Mouse (Mus musculus): ENCODE results near the gene Olfr281. TPM values are rescaled to one million over a fixed set of nuclear protein-coding genes. Genes with fewer than 3 reads are reported as not detected.

Gene Olfr281
- polyA plus RNA-seq, 1 experiment from 2014 or later = not detected

GRCm38 (mm10) chr15:98492102-98492501, 39.7 kb downstream of the Olfr281 start, which contains the start of gene Olfr279:
Gene Olfr279 (plus strand): TSS chr15:98492402.
- H3K9me3 ChIP-seq = no peaks in the 10 kb centered on the region
- H3K36me3 ChIP-seq = no peaks in the 10 kb centered on the region
- no peak within 1 kb of the TSS for H3K9ac ChIP-seq
- no peak for ATAC-seq (ENCODE audit: insufficient number of reproducible peaks, low FRiP score, low TSS enrichment, low read depth)
- WGBS = 64% methylated on average over 4 of the region's 4 CpGs
- H3K27ac ChIP-seq = no peak within 1 kb of the TSS
- H3K27me3 ChIP-seq = no peaks in the 10 kb centered on the region
- no peak within 1 kb of the TSS for H3K4me3 ChIP-seq
- H3K4me1 ChIP-seq = no peaks in the 10 kb centered on the region
- H3K4me2 ChIP-seq = no peak within 1 kb of the TSS

- Histone ChIP-seq H3K27me3 (no peaks in the 10 kb centered on the region), H3K4me1 (no peaks in the 10 kb centered on the region), H3K27ac (no peak overlapping the region), H3K4me2 (no peak overlapping the region), H3K9ac (no peak overlapping the region), H3K36me3 (no peaks in the 10 kb centered on the region), H3K4me3 (no peak overlapping the region), H3K9me3 (no peaks in the 10 kb centered on the region)
- 87% methylated on average over 17 of the region's 17 CpGs for WGBS
- ATAC-seq (ENCODE audit: insufficient number of reproducible peaks, low FRiP score, low TSS enrichment, low read depth) = no peak
These were observed 45.2 kb downstream of the Olfr281 start for GRCm38 (mm10) chr15:98497631-98498030.

GRCm38 (mm10) chr15:98503317-98503716, 50.9 kb downstream of the Olfr281 start:
- no peak overlapping the region for H3K4me2 ChIP-seq
- H3K4me3 ChIP-seq = no peak overlapping the region
- H3K27ac ChIP-seq = no peak overlapping the region
- no peak for ATAC-seq (ENCODE audit: insufficient number of reproducible peaks, low FRiP score, low TSS enrichment, low read depth)
- no peaks in the 10 kb centered on the region for H3K9me3 ChIP-seq
- H3K9ac ChIP-seq = no peak overlapping the region
- H3K36me3 ChIP-seq = no peaks in the 10 kb centered on the region
- 80% methylated on average over 3 of the region's 3 CpGs for WGBS
- no peaks in the 10 kb centered on the region for H3K4me1 ChIP-seq
- no peaks in the 10 kb centered on the region for H3K27me3 ChIP-seq

DNA sequence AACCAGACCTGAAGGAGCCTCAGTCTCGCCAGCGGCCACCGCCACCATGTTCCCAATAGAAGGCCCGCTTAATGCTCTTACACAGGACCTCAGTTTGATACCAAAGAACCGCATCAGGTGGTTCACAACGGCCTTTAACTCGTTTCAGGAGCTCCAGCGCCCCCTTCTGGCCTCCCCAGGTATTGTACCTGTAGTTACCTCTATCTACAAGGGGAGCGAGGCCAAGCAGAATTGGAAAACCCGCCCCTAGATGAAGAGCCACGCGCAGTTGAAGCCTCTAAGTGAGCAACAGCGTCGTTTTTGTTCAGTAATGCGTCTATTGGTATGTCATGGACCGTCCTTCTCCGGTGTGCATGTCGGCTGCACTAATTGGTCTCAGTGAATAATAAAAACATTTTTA, 52.1 kb downstream of the Olfr281 start:
- Histone ChIP-seq H3K9me3 (no peaks in the 10 kb centered on the region; the same call in 1 of the 2 replicates), H3K9ac (no peak overlapping the region), H3K4me2 (no peak overlapping the region), H3K36me3 (no peaks in the 10 kb centered on the region), H3K4me1 (no peaks in the 10 kb centered on the region), H3K4me3 (no peak overlapping the region), H3K27ac (no peak overlapping the region), H3K27me3 (no peaks in the 10 kb centered on the region)
- no peak for ATAC-seq (ENCODE audit: insufficient number of reproducible peaks, low FRiP score, low TSS enrichment, low read depth)
- 15% methylated on average over 18 of the region's 18 CpGs for WGBS

- Histone ChIP-seq H3K27ac (no peak overlapping the region), H3K4me2 (no peak overlapping the region), H3K9ac (no peak overlapping the region), H3K4me1 (peaks cover 9% of the 10 kb centered on the region), H3K9me3 (no peaks in the 10 kb centered on the region; the same call in 1 of the 2 replicates), H3K36me3 (no peaks in the 10 kb centered on the region), H3K27me3 (no peaks in the 10 kb centered on the region), H3K4me3 (no peak overlapping the region)
- WGBS = 79% methylated on average over 9 of the region's 9 CpGs
- ATAC-seq (ENCODE audit: insufficient number of reproducible peaks, low FRiP score, low TSS enrichment, low read depth) = no peak
These were observed 54.0 kb downstream of the Olfr281 start for GRCm38 (mm10) chr15:98506253-98506957.

DNA sequence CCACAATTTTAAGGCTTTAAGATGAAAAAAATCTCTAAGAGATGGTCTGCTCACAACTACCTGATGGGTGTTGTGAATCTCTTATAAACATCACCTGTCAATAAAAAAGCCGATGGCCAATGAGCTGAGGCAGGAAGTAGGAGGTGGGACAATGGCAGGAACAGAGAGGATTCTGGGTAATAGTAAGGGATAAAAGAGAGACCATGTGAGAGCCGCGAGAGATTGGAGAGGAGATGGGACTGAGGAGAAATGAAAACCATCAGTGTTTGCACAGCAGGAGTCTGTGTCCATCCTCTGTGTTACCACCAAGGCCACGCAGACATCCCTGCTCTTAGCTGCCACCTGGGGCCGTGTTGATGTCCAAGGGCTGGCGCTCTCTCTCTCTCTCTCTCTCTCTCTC, 54.9 kb downstream of the Olfr281 start:
- Histone ChIP-seq H3K9ac (no peak overlapping the region), H3K9me3 (no peaks in the 10 kb centered on the region; the same call in 1 of the 2 replicates), H3K4me1 (peaks cover 9% of the 10 kb centered on the region), H3K4me2 (no peak overlapping the region), H3K27ac (no peak overlapping the region), H3K36me3 (no peaks in the 10 kb centered on the region), H3K4me3 (no peak overlapping the region), H3K27me3 (no peaks in the 10 kb centered on the region)
- 78% methylated on average over 6 of the region's 6 CpGs for WGBS
- no peak for ATAC-seq (ENCODE audit: insufficient number of reproducible peaks, low FRiP score, low TSS enrichment, low read depth)

GRCm38 (mm10) chr15:98509387-98509786, 57.0 kb downstream of the Olfr281 start:
- Histone ChIP-seq H3K9ac (no peak overlapping the region), H3K4me1 (peaks cover 14% of the 10 kb centered on the region), H3K27me3 (no peaks in the 10 kb centered on the region), H3K27ac (no peak overlapping the region), H3K9me3 (no peaks in the 10 kb centered on the region; the same call in 1 of the 2 replicates), H3K4me2 (no peak overlapping the region), H3K36me3 (no peaks in the 10 kb centered on the region), H3K4me3 (no peak overlapping the region)
- 57% methylated on average over 2 of the region's 2 CpGs for WGBS
- ATAC-seq (ENCODE audit: insufficient number of reproducible peaks, low FRiP score, low TSS enrichment, low read depth) = no peak

Other genes starting within 250 kb of the Olfr281 start
- not detected in 2 replicates for gene Gm44579, start 231.6 kb upstream of the Olfr281 start, polyA plus RNA-seq (2015; fragmentation: Nextera tagmentation; extraction: Ambion mirVana)
- not detected in 2 replicates for gene Olfr287, start 231.5 kb upstream of the Olfr281 start, polyA plus RNA-seq (2015; fragmentation: Nextera tagmentation; extraction: Ambion mirVana)
- not detected in 2 replicates for gene Olfr286, start 218.1 kb upstream of the Olfr281 start, polyA plus RNA-seq (2015; fragmentation: Nextera tagmentation; extraction: Ambion mirVana)
- gene H1fnt, start 195.3 kb upstream of the Olfr281 start, polyA plus RNA-seq (2015; fragmentation: Nextera tagmentation; extraction: Ambion mirVana) = not detected in 2 replicates
- gene Zfp641, start 156.4 kb upstream of the Olfr281 start, polyA plus RNA-seq (2015; fragmentation: Nextera tagmentation; extraction: Ambion mirVana) = 0.20 and 0.56 TPM in 2 replicates
- not detected in 2 replicates for gene Olfr285, start 135.2 kb upstream of the Olfr281 start, polyA plus RNA-seq (2015; fragmentation: Nextera tagmentation; extraction: Ambion mirVana)
- not detected in 2 replicates for gene Olfr284, start 111.6 kb upstream of the Olfr281 start, polyA plus RNA-seq (2015; fragmentation: Nextera tagmentation; extraction: Ambion mirVana)
- not detected in 2 replicates for gene Olfr283, start 71.6 kb upstream of the Olfr281 start, polyA plus RNA-seq (2015; fragmentation: Nextera tagmentation; extraction: Ambion mirVana)
- not detected in 2 replicates for gene Olfr282, start 21.4 kb upstream of the Olfr281 start, polyA plus RNA-seq (2015; fragmentation: Nextera tagmentation; extraction: Ambion mirVana)
- gene OR5BS1P, start 17.3 kb downstream of the Olfr281 start, polyA plus RNA-seq (2015; fragmentation: Nextera tagmentation; extraction: Ambion mirVana) = not detected in 2 replicates
- 0.20 TPM in 1 of 2 replicates, not detected in the other for gene Lalba, start 30.1 kb downstream of the Olfr281 start, polyA plus RNA-seq (2015; fragmentation: Nextera tagmentation; extraction: Ambion mirVana)
- gene Olfr279, start 39.8 kb downstream of the Olfr281 start, polyA plus RNA-seq (2015; fragmentation: Nextera tagmentation; extraction: Ambion mirVana) = not detected in 2 replicates
- 90.5 and 101 TPM in 2 replicates for gene Kansl2, start 81.7 kb downstream of the Olfr281 start, polyA plus RNA-seq (2015; fragmentation: Nextera tagmentation; extraction: Ambion mirVana)
- 50.8 and 55.2 TPM in 2 replicates for gene Ccnt1, start 118.3 kb downstream of the Olfr281 start, polyA plus RNA-seq (2015; fragmentation: Nextera tagmentation; extraction: Ambion mirVana)
- gene 4930415O20Rik, start 118.4 kb downstream of the Olfr281 start, polyA plus RNA-seq (2015; fragmentation: Nextera tagmentation; extraction: Ambion mirVana) = not detected in 2 replicates
- 15.1 and 15.8 TPM in 2 replicates for gene Adcy6, start 157.5 kb downstream of the Olfr281 start, polyA plus RNA-seq (2015; fragmentation: Nextera tagmentation; extraction: Ambion mirVana)
- 41.4 and 46.6 TPM in 2 replicates for gene Cacnb3, start 178.3 kb downstream of the Olfr281 start, polyA plus RNA-seq (2015; fragmentation: Nextera tagmentation; extraction: Ambion mirVana)
- 18.5 and 24.7 TPM in 2 replicates for gene Ddx23, start 210.3 kb downstream of the Olfr281 start, polyA plus RNA-seq (2015; fragmentation: Nextera tagmentation; extraction: Ambion mirVana)
- 0.71 and 0.95 TPM in 2 replicates for gene Rnd1, start 224.9 kb downstream of the Olfr281 start, polyA plus RNA-seq (2015; fragmentation: Nextera tagmentation; extraction: Ambion mirVana)